In the genomic region with DNA sequence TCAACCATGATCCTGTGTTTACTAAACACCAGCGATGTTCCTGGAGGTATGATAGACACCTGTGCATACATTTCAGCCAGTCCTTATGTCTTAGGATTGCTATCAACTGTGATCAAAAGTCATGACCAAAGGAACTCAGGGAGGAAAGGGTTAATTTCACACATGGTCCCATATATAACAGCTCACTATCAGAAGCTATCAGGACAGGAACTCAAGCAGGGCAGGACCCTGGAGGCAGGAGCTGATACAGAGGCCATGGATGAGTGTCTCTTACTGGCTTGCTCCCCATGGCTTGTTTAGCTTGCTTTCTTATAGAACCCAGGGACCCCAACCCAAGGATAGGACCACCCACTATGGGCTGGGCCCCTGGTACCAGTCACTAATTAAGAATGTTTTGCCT, we compare ENCODE assay signal across 20 mouse cellular contexts.
DNase-seq lines count a peak whose midpoint lies in the region; ATAC-seq and TF ChIP-seq lines count a peak whose summit lies in the region.
"Had no signal": no experiment of that assay in that cellular context is flagged by ENCODE, and none has a peak within 500 bp of the region (broad histone marks: within the 10 kb centered on the region; RNA-seq: fewer than 3 reads in every experiment).

No protein-coding gene starts in this region.

- no peak for TF ChIP-seq EP300 in liver, embryonic 14.5 days (IDR thresholded peaks at IDR 0.05; ENCODE audit: low read depth)

- no peak overlapping the region for H3K4me2 ChIP-seq in embryonic facial prominence, embryonic 12.5 days (replicated peaks)
- peak overlapping the region; percentile 50; the same call in 1 of the 2 replicates for H3K4me2 ChIP-seq in liver, embryonic 11.5 days
- peak overlapping the region; percentile 52 for H3K4me2 ChIP-seq in liver, embryonic 14.5 days (ENCODE audit: low read depth)

- H3K4me3 ChIP-seq in embryonic facial prominence, embryonic 12.5 days, result no peak overlapping the region
- H3K4me3 ChIP-seq in embryonic facial prominence, embryonic 10.5 days, result no peak overlapping the region
- H3K4me3 ChIP-seq in liver, embryonic 11.5 days (ENCODE audit: low read depth, low read length), result no peak overlapping the region
- no peak overlapping the region for H3K4me3 ChIP-seq in liver, embryonic 14.5 days (ENCODE audit: insufficient read depth in 1 of 2, low read depth in 2 of 2, low read length in 2 of 2)
- H3K4me3 ChIP-seq: forebrain, embryonic 10.5 days; gastrocnemius, adult 2 months; myocyte had no signal

- no peaks in the 10 kb centered on the region for H3K4me1 ChIP-seq in embryonic facial prominence, embryonic 12.5 days
- peaks cover 16% of the 10 kb centered on the region for H3K4me1 ChIP-seq in embryonic facial prominence, embryonic 10.5 days
- peaks cover 27% of the 10 kb centered on the region for H3K4me1 ChIP-seq in liver, embryonic 11.5 days (replicated peaks; ENCODE audit: control insufficient read depth, insufficient read depth, low read length)
- peaks cover 23 to 33% of the 10 kb centered on the region in 2 experiments for H3K4me1 ChIP-seq in liver, embryonic 14.5 days (replicated peaks; ENCODE audit: control insufficient read depth in 2 of 2, insufficient read depth in 2 of 2, low read length in 1 of 2)

- no peak overlapping the region for H3K9ac ChIP-seq in embryonic facial prominence, embryonic 12.5 days
- no peak overlapping the region for H3K9ac ChIP-seq in liver, embryonic 11.5 days (ENCODE audit: low read depth, low read length)
- H3K9ac ChIP-seq in liver, embryonic 14.5 days (replicated peaks), result no peak overlapping the region

- H3K9me3 ChIP-seq in embryonic facial prominence, embryonic 12.5 days, result no peaks in the 10 kb centered on the region
- H3K9me3 ChIP-seq in embryonic facial prominence, embryonic 10.5 days, result no peaks in the 10 kb centered on the region
- no peaks in the 10 kb centered on the region for H3K9me3 ChIP-seq in liver, embryonic 11.5 days (ENCODE audit: control insufficient read depth, low read length)
- no peaks in the 10 kb centered on the region for H3K9me3 ChIP-seq in liver, embryonic 14.5 days (ENCODE audit: control insufficient read depth, low read length)
- H3K9me3 ChIP-seq: forebrain, embryonic 10.5 days had no signal

- no peak for TF ChIP-seq CTCF in liver, embryonic 14.5 days (IDR thresholded peaks at IDR 0.05; ENCODE audit: low read depth)

- ATAC-seq in embryonic facial prominence, embryonic 12.5 days (ENCODE audit: insufficient number of reproducible peaks, insufficient read depth, low FRiP score, low TSS enrichment), result peak; percentile 47; the same call in 1 of the 2 replicates
- peak; percentile 59 for ATAC-seq in liver, embryonic 11.5 days (replicated peaks; ENCODE audit: low FRiP score)
- ATAC-seq in liver, embryonic 14.5 days (ENCODE audit: insufficient read depth), result peak; percentile 72
- ATAC-seq: hindbrain, embryonic 16.5 days had no signal

- no peak overlapping the region for H3K27ac ChIP-seq in embryonic facial prominence, embryonic 12.5 days
- no peak overlapping the region for H3K27ac ChIP-seq in embryonic facial prominence, embryonic 10.5 days (replicated peaks)
- peak overlapping the region; percentile 47; the same call in 1 of the 2 replicates for H3K27ac ChIP-seq in liver, embryonic 11.5 days (ENCODE audit: low read depth, low read length)
- no peak overlapping the region; the same call in 1 of the 2 replicates for H3K27ac ChIP-seq in liver, embryonic 14.5 days
- H3K27ac ChIP-seq: forebrain, embryonic 10.5 days; gastrocnemius, adult 2 months had no signal

- no peaks in the 10 kb centered on the region for H3K27me3 ChIP-seq in embryonic facial prominence, embryonic 12.5 days
- H3K27me3 ChIP-seq in embryonic facial prominence, embryonic 10.5 days (replicated peaks; ENCODE audit: low read depth, poor library complexity, severe bottlenecking), result no peaks in the 10 kb centered on the region
- H3K27me3 ChIP-seq in liver, embryonic 11.5 days (replicated peaks; ENCODE audit: control insufficient read depth, insufficient read depth, low read length), result no peaks in the 10 kb centered on the region
- H3K27me3 ChIP-seq in liver, embryonic 14.5 days (ENCODE audit: control insufficient read depth, insufficient read depth, low read length), result no peaks in the 10 kb centered on the region

- no peaks in the 10 kb centered on the region for H3K36me3 ChIP-seq in embryonic facial prominence, embryonic 12.5 days
- no peaks in the 10 kb centered on the region for H3K36me3 ChIP-seq in embryonic facial prominence, embryonic 10.5 days (replicated peaks)
- no peaks in the 10 kb centered on the region for H3K36me3 ChIP-seq in liver, embryonic 11.5 days (ENCODE audit: control insufficient read depth, insufficient read depth, low read length)
- H3K36me3 ChIP-seq in liver, embryonic 14.5 days (replicated peaks; ENCODE audit: control insufficient read depth, insufficient read depth, low read depth), result no peaks in the 10 kb centered on the region
- H3K36me3 ChIP-seq: forebrain, embryonic 10.5 days had no signal

- no peak for DNase-seq in embryonic facial prominence, embryonic 10.5 days (ENCODE audit: low spot score)
- no peak for DNase-seq in liver, embryonic 11.5 days (ENCODE audit: low spot score)
- no peak for DNase-seq in liver
- peak in 1 of 3 experiments; percentile 16 for DNase-seq in liver, embryonic 14.5 days (ENCODE audit: low read depth in 3 of 3, low spot score in 3 of 3)
- DNase-seq in frontal cortex, postnatal 25 days (ENCODE audit: low spot score in 2 of 2), result no peak
- DNase-seq in urinary bladder, postnatal 25 days (ENCODE audit: low spot score), result no peak
- DNase-seq in yolk sac, embryonic 10.5 days (ENCODE audit: low spot score), result no peak
- DNase-seq: adrenal gland, adult 8-10 months; embryo, embryonic 11 days; gastrocnemius, adult 2 months; heart, adult 11 months; kidney, adult 2 months; kidney, postnatal 14 days; left cerebral cortex, postnatal 4 days; midbrain, embryonic 14.5 days; thymus, adult 18-20 months had no signal

- 98% methylated on average over 1 of the region's 1 CpGs for WGBS in embryonic facial prominence, embryonic 12.5 days
- 91% methylated on average over 1 of the region's 1 CpGs for WGBS in embryonic facial prominence, embryonic 10.5 days
- 58% methylated on average over 1 of the region's 1 CpGs for WGBS in liver, embryonic 11.5 days
- WGBS in liver, embryonic 14.5 days (ENCODE audit: insufficient replicate concordance), result 53% methylated on average over 1 of the region's 1 CpGs
